Mouse (Mus musculus): ENCODE measurements around the gene Lrrc7.

Gene Lrrc7

DNA sequence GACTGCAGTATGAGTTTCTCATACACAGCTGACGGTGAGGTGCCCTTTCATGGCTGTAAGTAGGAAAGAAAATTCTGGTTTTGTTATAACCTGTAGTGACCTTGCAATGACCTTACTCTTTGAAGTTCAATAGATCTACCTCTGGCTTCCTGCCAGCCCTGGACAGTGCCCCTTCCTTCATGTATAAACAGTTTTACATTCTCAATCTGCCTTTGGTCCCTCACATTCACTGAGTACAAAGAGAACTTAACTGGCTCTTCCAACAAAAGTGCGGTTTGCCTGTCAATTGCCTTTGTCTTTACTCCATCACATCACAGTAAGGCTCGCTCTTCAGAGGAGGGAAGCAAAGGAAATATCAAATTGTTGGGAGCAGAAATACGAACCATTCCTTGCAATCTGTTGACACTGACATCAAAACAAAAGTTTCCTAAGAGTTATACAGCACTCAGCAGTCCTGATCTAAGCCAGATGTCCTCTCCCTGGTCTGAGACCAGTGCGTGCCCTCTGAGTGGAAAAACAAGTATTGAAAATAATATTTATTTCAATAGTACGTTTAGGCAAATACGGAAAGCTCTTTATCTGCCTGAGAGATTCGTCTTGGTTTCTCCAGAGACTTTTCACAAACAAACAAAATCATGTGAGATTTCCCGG is 493.3 kb downstream of the Lrrc7 start:
- DNase-seq (ENCODE audit: low read depth, low spot score), result no peak

DNA sequence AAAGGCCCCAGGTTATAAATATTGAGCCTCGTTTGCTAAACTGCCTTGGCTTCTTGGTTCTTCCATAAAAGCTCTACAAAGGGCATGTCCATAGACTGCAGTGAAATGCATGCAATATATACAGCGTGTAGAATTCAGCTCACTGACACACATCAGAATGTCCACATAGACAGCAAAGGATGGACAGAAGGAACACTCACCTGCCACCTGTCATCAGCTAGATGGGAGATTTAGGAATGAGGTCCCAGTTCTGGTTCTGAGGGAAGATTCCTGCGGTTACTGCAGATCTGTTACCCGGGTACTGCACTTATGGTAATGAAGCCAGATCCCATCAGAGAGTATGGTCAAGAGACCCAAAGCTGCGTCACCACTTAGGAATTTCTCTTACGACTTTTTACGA is 494.1 kb downstream of the Lrrc7 start:
- DNase-seq (ENCODE audit: low read depth, low spot score), result no peak

DNA sequence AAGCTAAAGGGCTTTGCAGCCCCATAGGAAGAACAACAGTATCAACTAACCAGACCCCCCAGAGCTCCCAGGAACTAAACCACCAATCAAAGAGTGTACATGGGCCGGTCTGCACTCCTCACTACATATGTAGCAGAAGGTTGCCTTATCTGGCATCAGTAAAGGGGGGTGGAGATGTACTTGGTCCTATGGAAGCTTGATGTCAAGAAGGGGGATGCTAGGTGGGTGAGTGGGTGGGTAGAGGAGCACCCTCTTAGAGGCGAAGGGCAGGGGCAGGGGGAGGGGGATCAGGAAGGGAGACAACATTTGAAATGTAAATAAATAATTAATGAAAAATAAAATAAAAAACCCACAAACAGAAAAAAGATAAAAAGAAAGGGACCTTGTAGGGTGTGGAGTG is 496.8 kb downstream of the Lrrc7 start:
- no peak for DNase-seq (ENCODE audit: low read depth, low spot score)

DNA sequence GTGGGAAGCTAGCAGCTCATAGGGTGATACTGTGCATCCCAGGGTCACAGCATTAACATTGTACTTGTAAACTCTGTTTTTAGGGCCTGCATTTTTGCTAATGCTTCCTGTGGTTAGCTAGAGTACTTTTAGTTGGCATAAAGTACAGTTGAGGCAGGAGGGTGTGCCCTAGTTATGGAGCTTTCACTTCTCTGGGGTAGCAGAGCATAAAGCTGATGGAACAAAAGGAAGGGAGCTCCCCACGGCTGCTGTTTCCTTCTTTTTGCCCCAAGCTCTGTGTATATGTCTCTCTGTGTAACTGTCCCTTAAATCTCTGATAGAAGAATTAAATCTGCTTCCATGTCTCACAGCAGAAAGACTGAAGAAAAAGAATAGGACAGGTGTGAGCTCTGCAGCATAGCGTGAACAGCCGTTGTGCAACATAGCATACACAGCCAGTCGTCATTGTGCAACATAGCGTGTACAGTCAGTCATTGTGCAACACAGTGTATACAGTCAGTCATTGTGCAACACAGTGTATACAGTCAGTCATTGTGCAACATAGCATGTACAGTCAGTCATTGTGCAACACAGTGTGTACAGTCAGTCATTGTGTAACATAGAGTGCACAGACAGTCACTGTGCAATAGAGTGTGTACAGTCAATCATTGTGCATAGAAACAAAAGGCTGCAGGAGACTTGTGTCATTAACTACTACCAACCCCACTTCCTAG is 500.1 kb downstream of the Lrrc7 start:
- DNase-seq (ENCODE audit: low read depth, low spot score), result peak; percentile 68

DNA sequence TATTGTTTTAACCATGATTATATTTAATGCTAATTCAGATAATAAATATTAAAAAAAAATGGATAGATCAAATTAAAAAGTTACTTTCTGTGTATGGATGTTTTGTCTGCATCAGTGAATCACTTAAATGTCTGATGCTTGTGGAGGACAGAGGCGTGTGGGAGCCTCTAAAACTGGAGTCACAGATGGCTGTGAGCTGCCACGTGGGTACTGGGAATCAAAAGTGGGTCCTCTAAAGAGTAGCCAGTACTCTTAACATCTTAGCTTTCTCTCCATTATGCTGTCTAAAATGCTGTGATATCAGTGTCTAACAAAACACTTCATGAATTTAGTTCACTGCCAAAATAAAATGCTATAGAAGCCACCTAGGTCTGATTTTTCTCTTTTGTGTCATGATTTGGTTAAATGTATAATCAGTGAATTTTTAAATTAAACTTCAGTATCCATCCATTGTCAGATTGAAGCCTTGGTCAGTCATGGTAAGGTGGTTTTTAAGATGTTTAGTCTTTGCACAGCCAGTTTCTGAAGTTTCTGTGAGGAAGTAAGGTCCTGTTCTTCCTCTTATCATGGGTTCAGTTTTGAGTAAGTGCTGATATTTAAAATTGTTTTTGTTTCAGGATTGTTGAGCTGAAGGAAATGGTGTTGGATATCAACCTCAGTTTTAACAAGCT is 501.3 kb downstream of the Lrrc7 start:
- peak; percentile 81 for DNase-seq (ENCODE audit: low read depth, low spot score)

DNA sequence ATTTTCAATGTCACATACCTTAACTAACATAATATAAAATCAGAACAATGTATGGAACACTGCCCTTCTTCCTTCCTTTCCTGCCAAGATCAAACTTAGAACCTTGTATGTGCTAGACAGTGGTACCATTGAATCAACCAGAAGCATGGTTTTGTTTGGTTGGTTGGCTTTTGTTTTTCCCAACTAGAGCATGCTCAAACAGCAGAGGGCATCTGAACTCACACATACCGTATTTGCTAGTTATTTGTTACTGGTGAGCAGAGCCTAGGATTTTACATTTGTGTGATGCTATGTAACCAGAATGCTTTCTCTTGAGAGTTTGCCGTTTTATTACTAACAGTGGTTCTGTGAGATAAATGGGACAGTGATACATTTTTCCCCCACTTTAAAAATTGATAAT is 512.5 kb downstream of the Lrrc7 start:
- DNase-seq (ENCODE audit: low read depth, low spot score), result no peak

DNA sequence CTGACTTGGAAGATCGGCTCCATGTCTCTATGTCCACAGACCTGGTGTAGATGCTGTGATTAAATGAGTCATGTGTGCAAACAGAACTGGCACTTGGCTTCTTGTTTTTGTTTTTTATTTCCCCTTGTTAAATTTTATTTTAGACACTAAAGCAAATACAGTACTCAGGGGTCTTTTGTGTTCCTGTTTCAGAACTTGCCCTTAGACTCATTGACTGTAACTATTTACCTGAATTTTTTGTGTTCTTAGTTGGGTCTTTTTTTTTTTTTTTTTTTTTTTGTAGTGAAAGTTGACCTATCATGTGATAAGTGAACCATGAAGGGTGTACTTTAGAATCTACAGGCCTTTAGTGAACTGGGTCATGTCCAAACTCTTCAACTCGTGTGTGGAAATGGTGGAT is 521.3 kb downstream of the Lrrc7 start:
- DNase-seq (ENCODE audit: low read depth, low spot score), result peak; percentile 64

DNA sequence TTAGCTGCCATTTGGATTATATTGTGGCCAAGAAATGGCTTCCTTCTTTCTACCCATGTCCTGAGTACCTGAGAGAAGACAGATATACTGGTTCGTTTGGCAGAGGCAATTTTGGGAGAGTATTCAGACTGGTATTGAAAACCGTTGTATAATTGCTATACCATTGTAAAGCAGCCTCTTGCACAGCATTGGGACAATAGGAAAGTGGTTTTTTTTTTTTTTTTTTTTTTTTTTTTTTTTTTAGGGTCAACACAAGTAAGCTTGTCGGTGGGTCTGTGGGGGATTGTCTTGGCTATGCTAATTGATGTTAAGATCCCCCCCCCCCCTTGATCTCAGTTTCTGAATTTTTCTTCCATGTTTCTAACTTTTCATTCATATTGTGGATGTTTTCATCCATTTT is 523.9 kb downstream of the Lrrc7 start:
- no peak for DNase-seq (ENCODE audit: low read depth, low spot score)

DNA sequence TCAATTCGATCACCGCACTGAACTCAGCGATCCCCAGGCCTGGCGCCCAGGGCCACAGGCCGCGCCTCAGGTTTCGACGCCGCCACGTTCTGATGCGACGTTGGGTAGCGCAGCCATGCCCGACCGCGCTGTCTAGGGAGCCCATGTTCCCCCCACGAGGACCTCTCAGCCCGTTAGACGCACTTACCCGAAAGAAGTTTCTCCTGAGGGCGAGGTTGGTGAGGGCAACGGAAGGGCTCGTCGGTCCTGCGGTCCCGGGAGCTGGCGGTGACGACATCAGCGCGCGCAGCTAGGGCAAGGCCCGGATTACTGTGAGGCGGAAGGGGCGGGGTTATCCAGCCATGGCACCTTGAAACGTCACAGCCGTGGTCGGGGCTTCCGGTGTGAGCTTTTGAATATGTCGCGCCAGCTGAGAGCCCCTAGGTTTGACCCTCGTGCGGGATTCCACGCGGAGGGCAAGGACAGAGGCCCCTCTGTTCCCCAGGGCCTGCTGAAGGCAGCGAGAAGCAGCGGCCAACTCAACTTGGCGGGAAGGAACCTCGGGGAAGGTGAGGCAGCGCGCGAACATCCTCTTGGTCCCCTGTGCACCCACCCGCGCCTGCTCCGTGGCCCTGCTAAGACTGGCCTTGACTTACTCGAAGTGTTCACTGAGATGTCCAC is 525.6 kb downstream of the Lrrc7 start, which contains the start of the genes Srsf11 and Lrrc40:
TSS of gene Srsf11 (minus strand) at position 311 of the 660 bp plus-strand sequence.
TSS of gene Lrrc40 (plus strand) at position 334 of the 660 bp plus-strand sequence.
- DNase-seq (ENCODE audit: low read depth, low spot score), result peak; percentile 98

DNA sequence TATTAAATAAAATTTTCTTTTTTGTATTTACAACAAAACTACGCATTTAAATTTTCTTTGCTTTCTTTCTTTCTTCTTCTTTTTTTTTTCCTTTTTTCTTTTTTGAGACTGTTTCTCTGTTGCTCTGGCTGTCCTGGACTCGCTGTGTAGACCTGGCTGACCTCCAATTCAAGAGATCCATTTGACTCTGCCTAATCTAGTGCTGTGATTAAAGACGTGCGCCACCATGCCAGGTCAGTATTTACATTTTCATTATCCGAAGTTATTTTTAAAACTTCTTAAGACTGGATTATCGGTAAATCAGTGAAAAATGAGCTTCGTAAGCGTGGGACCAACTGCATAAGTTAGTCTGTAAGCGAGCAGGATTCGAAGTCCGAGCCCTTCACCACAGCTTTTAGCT is 526.2 kb downstream of the Lrrc7 start:
- no peak for DNase-seq (ENCODE audit: low read depth, low spot score)
